Mouse (Mus musculus): ENCODE measurements at regions not wholly inside any gene's neighbourhood (a gene's known extent, or its start where the extent isn't known, plus 50 kb on each side); places are given as distances from the start of the nearest gene placed in this dataset.

GRCm38 (mm10) chr6:19018166-19018769, 152.2 kb downstream of the Ankrd7 start:
- TF ChIP-seq CTCF (IDR thresholded peaks at IDR 0.05; ENCODE audit: low read depth) (no peak), EP300 (optimal IDR thresholded peaks at IDR 0.05) (no peak)
